16 mouse cellular contexts compared by ENCODE assay signal in genomic region chr6:118375457-118375856, GRCm38 (mm10).
"Had no signal": no experiment of that assay in that cellular context is flagged by ENCODE, and none has a peak within 500 bp of the region (broad histone marks: within the 10 kb centered on the region; RNA-seq: fewer than 3 reads in every experiment).

No protein-coding gene starts in this region.

- H3K4me1 ChIP-seq: liver, embryonic 12.5 days had no signal

- H3K36me3 ChIP-seq: heart, embryonic 13.5 days; heart, embryonic 15.5 days; hindbrain, embryonic 10.5 days; hindbrain, embryonic 12.5 days; kidney, embryonic 15.5 days; limb, embryonic 10.5 days; limb, embryonic 12.5 days; liver, embryonic 12.5 days had no signal

- H3K27ac ChIP-seq: gastrocnemius, adult 2 months; heart, adult 2 months; heart, embryonic 13.5 days; heart, embryonic 15.5 days; hindbrain, embryonic 10.5 days; hindbrain, embryonic 12.5 days; hindbrain, embryonic 14.5 days; kidney, embryonic 15.5 days; kidney, postnatal 0 days; limb, embryonic 10.5 days; limb, embryonic 12.5 days; liver, embryonic 12.5 days; liver, embryonic 14.5 days had no signal

- H3K9me3 ChIP-seq: heart, embryonic 13.5 days; heart, embryonic 15.5 days; hindbrain, embryonic 10.5 days; hindbrain, embryonic 12.5 days; kidney, embryonic 15.5 days; limb, embryonic 10.5 days; limb, embryonic 12.5 days; liver, embryonic 12.5 days had no signal

- H3K9ac ChIP-seq: heart, embryonic 13.5 days; heart, embryonic 15.5 days; hindbrain, embryonic 12.5 days; hindbrain, embryonic 14.5 days; kidney, embryonic 15.5 days; limb, embryonic 12.5 days; liver, embryonic 12.5 days; liver, embryonic 14.5 days had no signal

- H3K4me3 ChIP-seq: gastrocnemius, adult 2 months; heart, adult 2 months; heart, embryonic 13.5 days; heart, embryonic 15.5 days; hindbrain, embryonic 10.5 days; hindbrain, embryonic 12.5 days; kidney, embryonic 15.5 days; limb, embryonic 10.5 days; limb, embryonic 12.5 days; liver, embryonic 12.5 days had no signal

- ATAC-seq: hindbrain, embryonic 16.5 days; inflammation-experienced regulatory T-cells, adult 6 months had no signal

- H3K4me2 ChIP-seq: heart, embryonic 11.5 days; heart, embryonic 13.5 days; heart, embryonic 15.5 days; hindbrain, embryonic 12.5 days; hindbrain, embryonic 14.5 days; kidney, embryonic 15.5 days; liver, embryonic 12.5 days had no signal
